In genomic region chr4:96635455-96635854, GRCm38 (mm10) we compare ENCODE assay signal across 23 mouse cellular contexts. TPM values are rescaled to one million over a fixed set of nuclear protein-coding genes. Genes with fewer than 3 reads are reported as not detected.
DNase-seq lines count a peak whose midpoint lies in the region; ATAC-seq and TF ChIP-seq lines count a peak whose summit lies in the region.
"Had no signal": no experiment of that assay in that cellular context is flagged by ENCODE, and none has a peak within 500 bp of the region (broad histone marks: within the 10 kb centered on the region; RNA-seq: fewer than 3 reads in every experiment).

No protein-coding gene starts in this region.

- peak; percentile 92 for DNase-seq in liver, adult 2 months (ENCODE audit: extremely low read depth, low read depth, low spot score)
- no peak for DNase-seq in liver, postnatal 0 days
- no peak for DNase-seq in liver, embryonic 11.5 days (ENCODE audit: low spot score)
- DNase-seq: adrenal gland, adult 2 months; adrenal gland, adult 8-10 months; adrenal gland, postnatal 10 days; adrenal gland, postnatal 14 days; adrenal gland, postnatal 25 days; adrenal gland, postnatal 36 days; B cell, adult 2 months; cerebellum, adult 11 months; cerebellum, adult 11-12 months; cerebellum, adult 18-20 months had no signal

- H3K9ac ChIP-seq in liver, adult 2 months (ENCODE audit: low read depth, low read length) = no peak overlapping the region
- no peak overlapping the region for H3K9ac ChIP-seq in liver, embryonic 12.5 days
- no peak overlapping the region for H3K9ac ChIP-seq in liver, postnatal 0 days (replicated peaks)
- H3K9ac ChIP-seq in liver, embryonic 11.5 days (ENCODE audit: low read depth, low read length) = no peak overlapping the region

- H3K4me1 ChIP-seq in liver, adult 2 months (ENCODE audit: control insufficient read depth, insufficient read depth, low read length) = peaks cover 3% of the 10 kb centered on the region; the same call in 1 of the 2 replicates
- H3K4me1 ChIP-seq in liver, embryonic 12.5 days = no peaks in the 10 kb centered on the region
- H3K4me1 ChIP-seq in liver, postnatal 0 days (ENCODE audit: insufficient read depth) = no peaks in the 10 kb centered on the region
- no peaks in the 10 kb centered on the region for H3K4me1 ChIP-seq in liver, embryonic 11.5 days (replicated peaks; ENCODE audit: control insufficient read depth, insufficient read depth, low read length)

- 73% methylated on average over 1 of the region's 1 CpGs for WGBS in liver, adult 2 months
- WGBS in liver, embryonic 12.5 days (ENCODE audit: insufficient replicate concordance) = 57% methylated on average over 1 of the region's 1 CpGs
- WGBS in liver, postnatal 0 days (ENCODE audit: insufficient replicate concordance) = 58% methylated on average over 1 of the region's 1 CpGs
- WGBS in liver, embryonic 11.5 days = 72% methylated on average over 1 of the region's 1 CpGs

- H3K27ac ChIP-seq in liver, adult 2 months (replicated peaks; ENCODE audit: insufficient read depth, low read depth, low read length) = peak overlapping the region; percentile 34; the same call in 1 of the 2 replicates
- H3K27ac ChIP-seq in liver, embryonic 12.5 days = no peak overlapping the region
- H3K27ac ChIP-seq in liver, postnatal 0 days (ENCODE audit: low read depth) = no peak overlapping the region
- no peak overlapping the region for H3K27ac ChIP-seq in liver, embryonic 11.5 days (ENCODE audit: low read depth, low read length)

- TF ChIP-seq POLR2A in liver, adult 2 months (IDR thresholded peaks at IDR 0.05; ENCODE audit: extremely low read depth, insufficient read depth, low read length) = no peak

- TF ChIP-seq EP300 in liver, postnatal 0 days (IDR thresholded peaks at IDR 0.05; ENCODE audit: low read depth) = no peak

- no peak for ATAC-seq in liver, embryonic 12.5 days
- peak; percentile 56; the same call in 1 of the 2 replicates for ATAC-seq in liver, postnatal 0 days
- ATAC-seq in liver, embryonic 11.5 days (replicated peaks; ENCODE audit: low FRiP score) = no peak
- ATAC-seq: activated CD4-positive, CD25-positive, alpha-beta regulatory T cell, adult 4 months; CD4-positive, CD25-positive, alpha-beta regulatory T cell, adult 4 months; Patski had no signal

- no peaks in the 10 kb centered on the region for H3K9me3 ChIP-seq in liver, embryonic 12.5 days (replicated peaks)
- H3K9me3 ChIP-seq in liver, postnatal 0 days (ENCODE audit: low read length) = no peaks in the 10 kb centered on the region
- no peaks in the 10 kb centered on the region for H3K9me3 ChIP-seq in liver, embryonic 11.5 days (ENCODE audit: control insufficient read depth, low read length)
- H3K9me3 ChIP-seq: G1E had no signal

- H3K4me2 ChIP-seq in liver, embryonic 12.5 days = no peak overlapping the region
- no peak overlapping the region for H3K4me2 ChIP-seq in liver, postnatal 0 days (ENCODE audit: low read depth, low read length)
- no peak overlapping the region for H3K4me2 ChIP-seq in liver, embryonic 11.5 days

- H3K79me2 ChIP-seq in liver, adult 2 months (ENCODE audit: control insufficient read depth, insufficient read depth, low read length) = no peaks in the 10 kb centered on the region; the same call in 1 of the 2 replicates

- no peaks in the 10 kb centered on the region for H3K27me3 ChIP-seq in liver, adult 2 months (ENCODE audit: control insufficient read depth, insufficient read depth, low read length)
- H3K27me3 ChIP-seq in liver, embryonic 12.5 days (replicated peaks) = no peaks in the 10 kb centered on the region
- H3K27me3 ChIP-seq in liver, postnatal 0 days (ENCODE audit: insufficient read depth, low read length) = no peaks in the 10 kb centered on the region
- no peaks in the 10 kb centered on the region for H3K27me3 ChIP-seq in liver, embryonic 11.5 days (replicated peaks; ENCODE audit: control insufficient read depth, insufficient read depth, low read length)
- H3K27me3 ChIP-seq: CH12.LX had no signal

- no peak for TF ChIP-seq CTCF in liver, adult 2 months (IDR thresholded peaks at IDR 0.05; ENCODE audit: low read depth, low read length)
- no peak for TF ChIP-seq CTCF in liver, postnatal 0 days (IDR thresholded peaks at IDR 0.05; ENCODE audit: low read depth)

- peaks cover 47% of the 10 kb centered on the region for H3K36me3 ChIP-seq in liver, adult 2 months (ENCODE audit: control insufficient read depth, insufficient read depth, low read length)
- no peaks in the 10 kb centered on the region for H3K36me3 ChIP-seq in liver, embryonic 12.5 days
- H3K36me3 ChIP-seq in liver, postnatal 0 days (replicated peaks; ENCODE audit: insufficient read depth, low read length) = no peaks in the 10 kb centered on the region
- no peaks in the 10 kb centered on the region for H3K36me3 ChIP-seq in liver, embryonic 11.5 days (ENCODE audit: control insufficient read depth, insufficient read depth, low read length)
- H3K36me3 ChIP-seq: G1E had no signal

- no peak overlapping the region for H3K4me3 ChIP-seq in liver, adult 2 months (ENCODE audit: insufficient read depth, low read depth, low read length)
- H3K4me3 ChIP-seq in liver, embryonic 12.5 days = no peak overlapping the region
- no peak overlapping the region for H3K4me3 ChIP-seq in liver, postnatal 0 days (ENCODE audit: low read depth, low read length)
- H3K4me3 ChIP-seq in liver, embryonic 11.5 days (ENCODE audit: low read depth, low read length) = no peak overlapping the region

RNA-seq across cellular contexts. Expression of gene Cyp2j5, which starts 28.5 kb away (rescaled TPM):
- 677 and 909 TPM in 2 replicates for total RNA-seq in liver, adult 2 months (2014; rRNA removed)
- polyA plus RNA-seq in liver, adult 2 months (2012; rRNA removed) = 128 and 170 TPM in 2 replicates
- polyA plus RNA-seq in liver, embryonic 12.5 days (2016; fragmentation: Nextera tagmentation; extraction: Ambion mirVana) = 0.05 and 0.06 TPM in 2 replicates
- 24.4 and 27.6 TPM in 2 replicates for polyA plus RNA-seq in liver, postnatal 0 days (2015; fragmentation: Nextera tagmentation; extraction: Ambion mirVana)
- 0.10 TPM in 2 replicates for polyA plus RNA-seq in liver, embryonic 11.5 days (2014; fragmentation: Nextera tagmentation; extraction: Ambion mirVana)
- total RNA-seq: adrenal gland, postnatal 25 days; adrenal gland, postnatal 36 days; CH12.LX; ES-E14; G1E; MEL had no signal
- polyA plus RNA-seq: activated CD4-positive, CD25-positive, alpha-beta regulatory T cell, adult 4 months; adrenal gland, adult 2 months; brain, embryonic 14.5 days; C2C12; CD4-positive, CD25-positive, alpha-beta regulatory T cell, adult 4 months; G1E had no signal

RNA-seq across cellular contexts. Expression of gene Cyp2j9, which starts 44.1 kb away (rescaled TPM):
- 8.4 and 9.1 TPM in 2 replicates for total RNA-seq in liver, adult 2 months (2014; rRNA removed)
- 3.5 and 6.0 TPM in 2 replicates for polyA plus RNA-seq in liver, adult 2 months (2012; rRNA removed)
- polyA plus RNA-seq in liver, embryonic 12.5 days (2016; fragmentation: Nextera tagmentation; extraction: Ambion mirVana) = 0.12 and 0.18 TPM in 2 replicates
- 1.5 and 1.8 TPM in 2 replicates for polyA plus RNA-seq in liver, postnatal 0 days (2015; fragmentation: Nextera tagmentation; extraction: Ambion mirVana)
- polyA plus RNA-seq in liver, embryonic 11.5 days (2014; fragmentation: Nextera tagmentation; extraction: Ambion mirVana) = 0.12 and 0.43 TPM in 2 replicates
- total RNA-seq: CH12.LX, G1E, MEL had no signal
- polyA plus RNA-seq: C2C12; CD4-positive, CD25-positive, alpha-beta regulatory T cell, adult 4 months; G1E had no signal

Comparison
In these comparisons a context has a peak if more than half of its experiments do, and no peak if none do; other contexts are left out.
1. RNA of gene Cyp2j5, which starts 28.5 kb away (polyA plus RNA-seq): 128 to 170 TPM in liver, adult 2 months and 24.4 to 27.6 TPM in liver, postnatal 0 days; 0.10 TPM in liver, embryonic 11.5 days and 0.05 to 0.06 TPM in liver, embryonic 12.5 days; every median in the first group is over 10 times any median in the second.